Mouse (Mus musculus) embryo, embryonic 10 days (tissue): ENCODE data around the gene Cyp2a12.
"Not testable (repeated sequence)": the region's sequence is repeated elsewhere in the genome, so short reads cannot be mapped to it uniquely, and the experiment has no call there.

Experiments
- DNase-seq: peaks from one replicate; pipeline ENCODE4 v3.0.0-alpha.2; 2015; ENCODE audit warnings: low spot score

Cyp2a12 gene

DNA sequence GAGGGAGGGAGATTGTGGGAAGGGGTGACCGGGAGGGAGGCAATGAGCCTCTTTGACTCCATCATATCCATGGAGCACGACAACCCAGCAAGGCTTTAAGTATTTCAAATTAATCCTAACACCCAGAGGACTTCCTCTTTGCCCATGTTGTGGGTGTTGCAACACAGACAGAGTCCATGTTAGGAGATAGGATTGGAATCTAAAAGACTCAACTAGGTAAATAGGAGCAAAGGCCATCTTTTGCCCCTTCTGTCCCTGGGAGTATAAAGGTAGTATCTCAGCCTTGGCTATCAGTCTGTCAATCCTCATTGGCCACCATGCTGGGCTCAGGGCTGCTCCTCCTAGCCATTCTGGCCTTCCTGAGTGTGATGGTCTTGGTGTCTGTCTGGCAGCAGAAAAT, at the start of gene Cyp2a12:
Gene Cyp2a12 (plus strand): TSS at position 293 of the 400 bp plus-strand sequence.
- DNase-seq: no peak

DNA sequence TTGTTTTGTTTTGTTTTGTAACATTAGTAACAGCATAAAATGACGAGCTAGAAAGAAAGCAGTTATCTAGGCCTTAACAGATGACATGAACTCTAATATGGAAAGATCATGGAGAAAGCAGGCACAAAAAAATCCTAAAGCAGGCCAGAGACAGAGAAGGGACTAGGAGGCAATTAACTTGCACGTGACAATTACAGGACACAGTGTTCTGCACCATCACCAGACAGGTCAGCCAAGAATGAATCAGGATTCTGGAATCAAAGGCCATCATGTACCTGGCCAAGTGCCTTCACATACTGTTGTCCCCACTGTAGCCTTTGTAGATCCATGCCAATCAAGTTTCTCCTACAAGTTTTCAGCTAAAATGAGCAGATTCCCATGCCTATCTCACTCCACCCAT, 47.4 kb upstream of the Cyp2a12 start:
- not testable (repeated sequence) for DNase-seq

DNA sequence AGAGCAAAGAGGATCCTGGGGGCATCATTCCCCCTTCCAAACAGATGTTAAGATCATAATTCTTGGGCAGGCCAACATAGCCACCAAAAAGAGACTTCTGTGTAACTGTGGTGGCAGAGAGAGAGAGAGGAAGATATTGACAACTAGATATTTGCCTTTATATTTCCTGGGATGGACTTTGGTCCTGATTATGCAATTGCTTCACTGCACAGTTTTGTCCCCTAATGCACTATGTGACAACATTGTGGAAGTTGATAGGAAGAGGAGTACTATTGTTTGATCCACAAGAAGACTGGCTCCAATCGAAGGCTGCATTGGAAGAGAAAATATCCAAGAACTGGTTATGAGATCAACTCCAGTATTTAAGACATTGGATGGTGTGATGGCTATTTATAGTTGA, 46.9 kb upstream of the Cyp2a12 start:
- not testable (repeated sequence) for DNase-seq

DNA sequence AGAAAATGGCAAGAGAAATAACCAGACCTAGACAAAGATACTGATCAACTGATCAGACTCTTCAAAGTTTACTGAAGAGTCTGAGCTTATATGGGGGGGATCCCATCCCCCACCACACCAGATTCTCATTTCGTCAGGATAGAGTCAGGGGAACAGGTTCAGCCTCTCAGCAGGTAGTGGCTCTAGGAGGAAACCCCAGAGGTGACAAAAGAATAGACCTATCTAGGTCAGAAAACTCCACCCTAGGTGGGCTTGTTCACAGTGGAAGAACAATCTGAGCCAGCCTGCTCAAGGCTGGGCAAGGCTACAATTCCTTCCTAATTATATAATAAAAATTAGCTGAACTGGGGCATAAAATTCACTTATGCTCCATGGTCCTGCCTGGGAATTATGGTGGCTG, 46.3 kb upstream of the Cyp2a12 start:
- DNase-seq: no peak

DNA sequence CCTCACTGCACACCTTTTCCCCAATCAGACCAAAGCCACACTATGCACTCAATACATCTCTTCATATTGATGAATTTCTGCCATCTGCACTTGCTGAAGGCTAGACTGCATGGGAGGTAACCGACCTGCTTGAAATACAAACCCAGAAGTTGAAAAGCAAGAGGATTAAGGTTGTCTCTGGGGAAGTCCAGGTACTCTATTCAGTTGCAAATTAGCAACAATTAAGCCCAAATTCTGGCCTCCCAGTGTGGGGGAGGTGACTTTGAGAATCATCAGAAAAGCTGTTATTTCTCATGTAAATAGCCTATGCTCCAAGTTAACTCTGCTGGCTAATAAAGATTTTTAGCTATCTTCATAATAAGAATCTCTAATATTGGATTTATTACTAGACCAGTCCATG, 45.7 kb upstream of the Cyp2a12 start:
- not testable (repeated sequence) for DNase-seq

DNA sequence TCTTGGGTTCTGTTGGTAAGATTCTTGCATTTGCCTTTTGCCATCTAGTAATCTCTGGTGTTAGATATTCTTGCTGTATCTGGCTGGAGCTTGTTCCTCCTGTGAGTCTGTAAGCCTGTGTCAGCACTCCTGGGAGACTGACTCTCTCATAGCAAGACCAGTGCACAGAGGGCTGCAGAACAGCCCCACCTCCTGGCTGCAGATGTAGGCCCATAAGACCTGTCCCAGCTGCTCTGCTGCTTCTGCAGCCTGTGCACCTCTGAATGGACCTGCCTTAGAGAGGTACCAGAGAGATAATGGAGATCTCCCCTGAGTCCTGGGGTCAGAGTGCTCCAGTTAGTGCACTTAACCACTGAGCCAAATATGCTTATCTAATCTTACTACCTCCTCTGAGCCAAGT, 2.3 kb upstream of the Cyp2a12 start:
- not testable (repeated sequence) for DNase-seq

DNA sequence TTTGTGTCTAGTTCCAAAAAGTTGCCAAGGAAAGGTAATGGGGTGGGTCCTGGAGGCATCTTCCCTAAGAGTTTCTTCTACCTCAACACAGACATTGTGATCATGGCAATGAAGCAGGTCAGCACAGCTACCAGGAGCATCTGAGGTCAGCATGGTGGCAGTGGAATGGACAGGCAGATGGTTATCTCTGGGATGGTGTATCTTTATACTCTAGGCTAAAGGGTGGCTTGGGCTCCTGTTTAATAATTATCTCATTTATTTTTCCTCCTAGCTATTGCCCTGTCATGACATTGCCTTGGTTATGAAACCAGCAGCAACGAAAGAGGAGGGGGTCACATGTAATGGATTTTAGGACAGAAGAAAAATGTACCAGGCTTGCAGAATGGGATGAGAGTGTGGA, 20.0 kb downstream of the Cyp2a12 start:
- DNase-seq: not testable (repeated sequence)

DNA sequence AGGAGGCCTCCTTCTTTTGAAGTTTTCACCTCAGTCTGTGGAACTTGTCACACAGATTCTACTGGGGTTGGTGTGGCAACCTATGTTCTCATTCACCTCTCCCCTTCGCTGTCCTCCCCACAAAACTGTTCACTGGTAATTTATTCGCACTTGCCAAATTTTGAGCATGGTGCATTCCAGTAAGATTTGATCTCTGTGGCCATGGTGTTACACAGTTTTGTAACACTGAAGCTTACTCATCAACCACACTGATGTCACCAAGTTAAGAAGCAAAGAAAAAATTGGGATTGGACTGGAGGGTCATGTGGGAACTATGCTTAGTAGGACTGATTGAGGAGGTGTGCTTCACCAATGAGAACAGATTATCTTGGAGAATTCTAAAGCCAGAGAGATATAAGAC, 30.5 kb downstream of the Cyp2a12 start:
- DNase-seq: not testable (repeated sequence)

DNA sequence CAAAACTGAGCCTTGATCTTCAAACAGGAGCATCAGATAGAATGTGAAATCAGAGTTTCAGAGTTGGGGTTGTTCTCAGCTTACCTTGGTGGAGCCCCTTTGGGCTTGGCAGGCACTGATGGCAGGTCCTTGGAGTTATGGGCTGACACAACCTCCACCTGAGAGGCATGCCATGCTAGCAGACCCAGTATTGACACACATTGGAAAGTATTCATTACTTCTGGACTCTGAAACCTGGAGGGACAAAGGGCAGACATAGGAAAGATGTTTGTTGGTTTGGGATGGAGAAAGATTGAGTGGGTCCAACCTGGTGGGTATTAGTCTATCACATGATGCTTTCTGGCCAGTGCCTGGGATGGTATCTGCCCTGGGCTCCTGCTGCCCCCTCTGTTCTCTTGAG, 31.0 kb downstream of the Cyp2a12 start:
- DNase-seq: not testable (repeated sequence)

DNA sequence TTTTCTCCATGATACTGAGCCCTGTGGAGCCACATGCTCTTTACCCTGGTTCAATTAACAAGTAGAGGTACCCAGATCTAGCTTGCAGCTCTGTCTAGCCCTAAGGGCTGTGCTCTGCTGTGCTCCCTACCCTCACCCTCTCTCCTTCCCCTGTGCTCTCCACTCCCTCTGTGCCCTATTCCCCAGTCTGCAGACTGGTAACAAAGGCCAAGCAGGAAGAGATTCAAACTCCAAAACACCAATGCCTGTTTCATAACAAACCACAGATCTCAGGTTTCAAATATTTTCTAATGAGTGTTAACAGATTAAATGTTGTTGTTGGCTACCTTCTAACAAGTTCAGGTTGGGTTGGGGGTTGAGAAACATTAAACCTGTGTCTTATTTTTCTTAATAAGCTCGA, 49.8 kb downstream of the Cyp2a12 start:
- DNase-seq: no peak

DNA sequence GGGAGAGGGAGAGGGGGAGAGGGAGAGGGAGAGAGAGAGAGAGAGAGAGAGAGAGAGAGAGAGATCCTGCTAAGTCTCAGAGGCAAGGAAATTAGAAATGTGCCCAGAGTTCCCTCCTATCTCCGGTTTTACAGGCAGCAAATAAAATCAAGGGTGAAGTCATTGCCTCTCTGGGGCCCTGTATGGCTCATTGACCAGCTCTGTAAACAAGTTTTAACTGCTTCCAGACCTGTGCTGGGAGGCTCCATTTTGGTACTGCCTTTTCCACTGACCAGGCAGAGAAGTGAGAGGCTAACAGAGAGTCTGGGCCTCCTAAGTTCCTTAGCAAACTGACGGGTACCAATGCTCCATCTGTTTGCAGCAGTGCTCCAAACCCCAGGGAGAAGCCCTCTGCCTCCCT, 52.7 kb downstream of the Cyp2a12 start:
- no peak for DNase-seq
